Mouse (Mus musculus) spleen, postnatal 36 days (tissue): ENCODE measurements at regions not wholly inside any gene's neighbourhood (a gene's known extent, or its start where the extent isn't known, plus 50 kb on each side); places are given as distances from the start of the nearest gene placed in this dataset.

ENCODE experiments used
- DNase-seq, 2 experiments: peaks; one replicate each; pipeline ENCODE4 v3.0.0; 2022; ENCODE audit warnings: low spot score in 2 of 2, mixed read lengths in 1 of 2

- peak in 1 of 2 experiments; percentile 8 for DNase-seq
These were observed 51.3 kb upstream of the Mki67 start for GRCm38 (mm10) chr7:135767493-135767892.

GRCm38 (mm10) chr7:135768064-135768463 lies 51.9 kb upstream of the Mki67 start:
- no peak for DNase-seq

GRCm38 (mm10) chr7:135768592-135768991 lies 52.4 kb upstream of the Mki67 start:
- DNase-seq: peak; percentile 49 to 59

- DNase-seq: no peak
These were observed 53.0 kb upstream of the Mki67 start for GRCm38 (mm10) chr7:135769082-135769673.

GRCm38 (mm10) chr7:135770051-135770450 lies 53.9 kb upstream of the Mki67 start:
- no peak for DNase-seq

- DNase-seq: no peak
These were observed 59.8 kb upstream of the Mki67 start for GRCm38 (mm10) chr7:135775832-135776433.

GRCm38 (mm10) chr7:135790167-135790566 lies 74.0 kb upstream of the Mki67 start:
- DNase-seq: no peak

GRCm38 (mm10) chr7:135790978-135791377 lies 74.8 kb upstream of the Mki67 start:
- DNase-seq: peak; percentile 11 to 20

GRCm38 (mm10) chr7:135791953-135792690 lies 76.0 kb upstream of the Mki67 start:
- no peak for DNase-seq

GRCm38 (mm10) chr7:135792918-135793317 lies 76.8 kb upstream of the Mki67 start:
- peak; percentile 14 to 40 for DNase-seq

GRCm38 (mm10) chr7:135794238-135794637 lies 78.1 kb upstream of the Mki67 start:
- DNase-seq: no peak

- no peak for DNase-seq
These were observed 78.5 kb upstream of the Mki67 start for GRCm38 (mm10) chr7:135794679-135795078.

- DNase-seq: no peak
These were observed 82.3 kb upstream of the Mki67 start for GRCm38 (mm10) chr7:135798441-135798840.

- no peak for DNase-seq
These were observed 86.5 kb upstream of the Mki67 start for GRCm38 (mm10) chr7:135802598-135803121.

GRCm38 (mm10) chr7:135804730-135805129 lies 88.6 kb upstream of the Mki67 start:
- DNase-seq: no peak

GRCm38 (mm10) chr7:135806139-135806538 lies 90.0 kb upstream of the Mki67 start:
- no peak for DNase-seq

- no peak for DNase-seq
These were observed 90.5 kb upstream of the Mki67 start for GRCm38 (mm10) chr7:135806673-135807072.

- no peak for DNase-seq
These were observed 93.0 kb upstream of the Mki67 start for GRCm38 (mm10) chr7:135809167-135809566.

- DNase-seq: no peak
These were observed 93.7 kb upstream of the Mki67 start for GRCm38 (mm10) chr7:135809751-135810379.

GRCm38 (mm10) chr7:135810971-135811370 lies 94.8 kb upstream of the Mki67 start:
- DNase-seq: no peak

- DNase-seq: peak in 1 of 2 experiments; percentile 57
These were observed 97.5 kb upstream of the Mki67 start for GRCm38 (mm10) chr7:135813616-135814015.

- DNase-seq: peak; percentile 14 to 53
These were observed 100.0 kb upstream of the Mki67 start for GRCm38 (mm10) chr7:135816191-135816590.
